Mouse (Mus musculus): ENCODE measurements around the gene Cyp2s1. TPM values are rescaled to one million over a fixed set of nuclear protein-coding genes. Genes with fewer than 3 reads are reported as not detected.
A peak's percentile ranks its signal among the peaks of the same experiment; 100 is the strongest.
"Not testable (repeated sequence)": the region's sequence is repeated elsewhere in the genome, so short reads cannot be mapped to it uniquely, and the experiment has no call there.

Cyp2s1 gene
- polyA plus RNA-seq, 1 experiment, result not detected

DNA sequence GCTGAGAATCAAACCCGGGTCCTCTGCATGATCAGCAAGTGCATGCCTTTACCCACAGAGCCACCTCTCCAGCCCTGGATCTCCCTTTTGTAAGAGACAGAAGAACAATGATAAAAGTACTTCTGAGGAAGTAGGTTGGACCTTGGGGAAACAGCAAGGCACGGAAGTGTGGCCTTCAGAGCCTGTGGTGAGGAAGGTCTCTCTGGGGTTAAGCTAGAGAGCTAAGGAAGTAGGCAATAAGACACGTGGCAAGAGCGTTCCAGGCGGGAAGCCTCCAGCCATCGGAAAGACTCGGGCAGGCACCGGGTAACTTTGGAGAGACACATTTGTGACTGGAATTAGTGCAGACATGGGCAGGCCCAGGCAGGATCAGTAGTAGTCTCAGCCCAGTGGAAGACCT lies 21.9 kb downstream of the Cyp2s1 start:
- H3K27me3 ChIP-seq (replicated peaks), result peaks cover 14% of the 10 kb centered on the region
- H3K9me3 ChIP-seq, result peaks cover 4% of the 10 kb centered on the region; the same call in 1 of the 2 replicates
- H3K4me3 ChIP-seq (replicated peaks), result no peak overlapping the region
- H3K36me3 ChIP-seq (replicated peaks; ENCODE audit: low read length), result no peaks in the 10 kb centered on the region
- no peak for TF ChIP-seq FLI1 (IDR thresholded peaks at IDR 0.05; ENCODE audit: low read length)
- no peak for TF ChIP-seq GATA1 (IDR thresholded peaks at IDR 0.05; ENCODE audit: borderline replicate concordance, low read length)
- peaks cover 15% of the 10 kb centered on the region; the same call in 1 of the 2 replicates for H3K4me1 ChIP-seq

DNA sequence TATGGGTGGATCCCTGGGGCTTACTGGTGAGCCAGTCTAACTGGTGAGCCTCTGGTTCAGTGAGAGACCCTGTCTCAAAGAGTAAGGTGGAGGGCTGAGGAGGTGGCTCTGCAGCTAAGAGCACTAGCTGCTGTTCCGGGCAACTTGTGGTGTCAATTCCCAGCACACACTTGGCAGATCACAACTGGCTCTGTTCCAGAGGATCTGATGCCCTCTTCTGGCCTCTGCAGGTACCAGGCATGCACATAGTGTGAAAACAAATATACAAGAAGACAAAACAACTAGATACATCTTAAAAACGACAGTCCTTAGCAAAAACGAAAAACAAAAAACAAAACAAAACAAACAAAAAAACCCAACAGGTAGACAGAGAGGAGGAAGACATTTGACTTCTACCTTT lies 23.0 kb downstream of the Cyp2s1 start:
- H3K27me3 ChIP-seq (replicated peaks), result peaks cover 25% of the 10 kb centered on the region
- no peaks in the 10 kb centered on the region for H3K36me3 ChIP-seq (replicated peaks; ENCODE audit: low read length)
- peaks cover 4% of the 10 kb centered on the region; the same call in 1 of the 2 replicates for H3K9me3 ChIP-seq
- no peak overlapping the region for H3K4me3 ChIP-seq (replicated peaks)
- no peak for TF ChIP-seq FLI1 (IDR thresholded peaks at IDR 0.05; ENCODE audit: low read length)
- no peak for TF ChIP-seq GATA1 (IDR thresholded peaks at IDR 0.05; ENCODE audit: borderline replicate concordance, low read length)
- H3K4me1 ChIP-seq, result peaks cover 21% of the 10 kb centered on the region

DNA sequence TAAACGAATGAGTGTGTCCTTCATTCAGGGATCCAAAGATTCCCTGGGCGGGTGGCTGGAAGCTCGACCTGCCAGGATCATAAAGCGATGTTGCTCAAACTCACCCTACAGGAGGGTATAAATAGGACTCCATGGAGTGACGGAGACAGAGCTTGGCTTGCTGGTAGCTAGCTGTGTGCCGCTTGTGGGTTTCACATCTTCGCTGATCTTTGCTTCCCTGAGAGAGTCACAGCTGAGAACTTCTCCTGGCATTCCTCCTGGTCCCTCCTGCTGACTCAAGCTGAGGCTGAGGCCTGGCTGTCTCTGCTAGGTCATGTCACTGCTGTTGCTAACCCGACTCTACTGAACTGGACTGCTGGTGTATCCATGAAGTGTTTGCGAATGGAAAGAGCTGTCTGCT lies 23.7 kb downstream of the Cyp2s1 start:
- peaks cover 31% of the 10 kb centered on the region for H3K27me3 ChIP-seq (replicated peaks)
- not testable (repeated sequence) for H3K9me3 ChIP-seq; H3K4me3 ChIP-seq (replicated peaks); H3K36me3 ChIP-seq (replicated peaks; ENCODE audit: low read length)
- peaks cover 28% of the 10 kb centered on the region for H3K4me1 ChIP-seq

DNA sequence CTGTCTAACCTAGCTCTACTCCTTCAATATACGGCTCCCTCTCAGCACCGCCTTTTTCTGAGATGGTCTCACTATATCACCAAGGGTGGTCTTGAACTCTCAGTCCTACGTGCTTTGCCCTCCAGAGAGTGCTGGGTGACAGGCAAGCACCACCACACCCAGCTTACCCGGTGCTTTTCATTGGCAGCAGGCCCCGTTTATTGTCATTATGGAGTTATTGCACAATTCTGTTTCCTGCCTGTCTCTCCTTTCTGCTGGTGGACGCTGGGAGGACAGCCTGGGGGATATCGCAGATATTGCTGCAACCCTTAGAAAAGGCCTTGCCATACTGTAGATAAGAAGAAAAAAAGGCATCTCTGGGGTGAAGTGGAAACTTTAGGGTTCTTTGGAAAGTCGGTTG lies 26.1 kb downstream of the Cyp2s1 start:
- TF ChIP-seq GATA1 (IDR thresholded peaks at IDR 0.05; ENCODE audit: borderline replicate concordance, low read length) (no peak), FLI1 (IDR thresholded peaks at IDR 0.05; ENCODE audit: low read length) (no peak)
- Histone ChIP-seq H3K4me1 (peaks cover 45% of the 10 kb centered on the region), H3K27me3 (replicated peaks) (peaks cover 52% of the 10 kb centered on the region), H3K9me3 (no peaks in the 10 kb centered on the region), H3K4me3 (replicated peaks) (no peak overlapping the region), H3K36me3 (replicated peaks; ENCODE audit: low read length) (no peaks in the 10 kb centered on the region)

DNA sequence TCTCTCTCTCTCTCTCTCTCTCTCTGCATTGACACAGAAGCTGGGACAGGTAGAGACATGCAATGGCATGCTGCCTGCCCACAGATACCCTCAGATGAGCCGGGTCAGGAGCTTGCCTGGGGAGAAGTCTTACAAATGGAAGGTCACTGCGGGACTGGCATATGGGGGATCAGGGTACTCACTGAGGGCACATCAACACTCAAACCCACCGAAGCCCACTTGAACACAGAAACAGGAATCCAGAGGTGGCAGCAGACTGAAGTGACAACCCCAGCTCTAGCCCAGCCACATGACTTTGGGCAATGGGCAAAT lies 27.6 kb downstream of the Cyp2s1 start:
- Histone ChIP-seq H3K36me3 (replicated peaks; ENCODE audit: low read length) (no peaks in the 10 kb centered on the region), H3K4me1 (peaks cover 55% of the 10 kb centered on the region), H3K9me3 (no peaks in the 10 kb centered on the region), H3K27me3 (replicated peaks) (peaks cover 57% of the 10 kb centered on the region), H3K4me3 (replicated peaks) (no peak overlapping the region)
- TF ChIP-seq GATA1 (IDR thresholded peaks at IDR 0.05; ENCODE audit: borderline replicate concordance, low read length) (no peak), FLI1 (IDR thresholded peaks at IDR 0.05; ENCODE audit: low read length) (no peak)

DNA sequence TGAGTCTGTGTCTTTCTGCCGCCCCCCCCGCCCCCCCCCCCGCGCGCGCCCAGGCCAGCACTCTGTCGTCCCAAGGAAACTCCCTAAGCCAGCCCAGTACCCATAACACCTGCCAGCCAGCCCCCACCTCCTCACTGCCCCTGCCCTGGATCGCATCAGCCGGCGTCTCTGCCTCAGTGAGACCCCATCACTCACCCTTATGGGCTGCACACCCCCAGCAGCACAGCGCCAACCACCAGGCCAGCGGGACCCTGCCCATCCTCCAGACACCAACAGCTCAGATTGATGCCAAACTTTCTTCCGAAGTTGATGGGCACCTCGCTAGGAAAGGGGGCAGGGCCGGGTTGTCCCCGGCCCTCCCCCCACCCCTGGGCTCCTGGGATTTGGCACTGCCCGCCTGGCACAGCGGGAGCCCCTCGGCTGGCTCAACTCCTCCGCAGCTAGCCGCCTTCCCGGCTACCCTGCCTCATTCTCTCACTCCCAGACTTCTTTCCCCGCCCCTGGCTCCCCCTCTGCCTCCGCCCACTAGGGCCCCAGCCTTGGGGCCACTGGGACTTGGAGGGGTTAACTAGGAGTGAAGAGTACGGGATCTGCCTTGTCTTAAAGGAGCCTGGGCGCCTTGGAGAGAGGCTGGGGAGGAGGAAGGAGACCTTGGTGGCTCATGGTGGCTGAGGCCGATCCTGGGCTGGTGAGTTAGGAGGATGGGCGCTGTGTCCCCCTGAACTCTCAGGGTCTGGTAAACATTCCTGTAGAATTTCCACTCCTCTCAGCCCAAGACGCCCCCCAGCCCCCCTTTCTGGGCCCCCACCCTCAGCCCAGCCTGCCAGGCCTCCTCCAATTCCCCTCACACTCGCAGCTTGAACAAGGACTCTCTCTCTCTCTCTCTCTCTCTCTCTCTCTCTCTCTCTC lies 28.2 kb downstream of the Cyp2s1 start, which contains the start of gene Axl:
Axl (minus strand) TSS at position 486 of the 909 bp plus-strand sequence.
- Histone ChIP-seq H3K36me3 (replicated peaks; ENCODE audit: low read length) (no peaks in the 10 kb centered on the region), H3K9me3 (no peaks in the 10 kb centered on the region), H3K27me3 (replicated peaks) (peaks cover 57% of the 10 kb centered on the region), H3K4me3 (replicated peaks) (peak within 1 kb of the TSS; percentile 85), H3K4me1 (peaks cover 58% of the 10 kb centered on the region)
- no peak for TF ChIP-seq FLI1 (IDR thresholded peaks at IDR 0.05; ENCODE audit: low read length)
- TF ChIP-seq GATA1 (IDR thresholded peaks at IDR 0.05; ENCODE audit: borderline replicate concordance, low read length), result no peak

DNA sequence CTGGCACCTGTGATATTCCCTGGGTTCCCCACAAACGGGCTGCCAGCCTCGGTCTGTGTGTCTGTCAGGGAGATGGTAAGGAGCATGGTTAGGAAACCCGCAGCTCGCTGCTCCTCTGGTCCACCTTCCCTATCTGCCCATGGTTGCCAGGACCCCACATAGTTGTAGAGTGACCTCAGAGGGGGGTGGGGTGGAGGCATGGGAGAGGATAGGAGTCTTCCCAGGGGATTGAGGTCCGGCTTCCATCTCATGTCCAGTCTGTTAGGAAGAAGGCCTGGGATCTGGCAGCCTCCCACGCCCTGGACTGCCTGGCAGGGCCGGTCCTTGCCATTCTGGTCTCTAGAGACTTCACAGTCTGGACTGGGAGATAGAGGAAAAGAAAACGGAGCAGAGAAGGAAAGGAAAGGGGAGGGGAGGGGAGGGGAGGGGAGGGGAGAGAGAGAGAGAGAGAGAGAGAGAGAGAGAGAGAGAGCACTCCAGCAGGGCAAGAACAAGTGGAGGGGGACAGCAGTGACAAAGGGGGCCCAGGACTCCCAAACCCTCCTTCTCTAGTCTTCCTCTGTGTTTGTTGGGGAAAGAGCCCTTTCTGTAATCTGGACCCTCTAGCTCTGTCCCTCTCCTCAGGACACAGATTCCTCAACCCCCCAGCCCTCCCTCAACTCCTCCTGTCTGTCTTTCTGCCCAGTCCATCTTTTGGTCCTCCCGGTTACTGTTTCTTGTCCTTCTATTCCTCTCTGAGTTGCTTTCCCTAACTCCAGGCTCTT lies 29.1 kb downstream of the Cyp2s1 start:
- H3K27me3 ChIP-seq (replicated peaks), result peaks cover 57% of the 10 kb centered on the region
- peaks cover 63% of the 10 kb centered on the region for H3K4me1 ChIP-seq
- peak overlapping the region; percentile 67 for H3K4me3 ChIP-seq (replicated peaks)
- H3K9me3 ChIP-seq, result no peaks in the 10 kb centered on the region
- TF ChIP-seq GATA1 (IDR thresholded peaks at IDR 0.05; ENCODE audit: borderline replicate concordance, low read length), result no peak
- no peak for TF ChIP-seq FLI1 (IDR thresholded peaks at IDR 0.05; ENCODE audit: low read length)
- no peaks in the 10 kb centered on the region for H3K36me3 ChIP-seq (replicated peaks; ENCODE audit: low read length)

DNA sequence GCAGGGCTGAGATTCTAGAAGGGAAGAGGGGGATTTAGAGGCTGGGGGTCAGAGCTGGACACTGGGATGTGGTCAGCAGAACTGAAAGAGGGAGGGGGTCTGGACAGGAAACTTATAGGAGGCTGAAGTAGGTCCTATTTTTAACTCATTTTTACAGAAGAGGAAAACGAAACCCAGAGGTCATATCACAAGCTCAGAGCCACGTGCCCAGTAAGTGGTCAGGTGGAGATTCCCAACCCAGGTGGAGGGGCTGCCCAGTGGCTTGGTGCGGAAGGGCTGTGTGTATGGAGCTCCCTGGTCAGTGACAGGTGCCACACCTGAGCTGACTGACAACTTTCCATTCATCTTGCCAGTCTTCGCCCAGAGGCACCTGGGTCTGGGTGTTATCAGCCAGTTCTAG lies 29.7 kb downstream of the Cyp2s1 start:
- H3K4me1 ChIP-seq, result peaks cover 70% of the 10 kb centered on the region
- H3K36me3 ChIP-seq (replicated peaks; ENCODE audit: low read length), result no peaks in the 10 kb centered on the region
- TF ChIP-seq GATA1 (IDR thresholded peaks at IDR 0.05; ENCODE audit: borderline replicate concordance, low read length), result no peak
- TF ChIP-seq FLI1 (IDR thresholded peaks at IDR 0.05; ENCODE audit: low read length), result no peak
- peaks cover 55% of the 10 kb centered on the region for H3K27me3 ChIP-seq (replicated peaks)
- H3K4me3 ChIP-seq (replicated peaks), result peak overlapping the region; percentile 46
- no peaks in the 10 kb centered on the region for H3K9me3 ChIP-seq

DNA sequence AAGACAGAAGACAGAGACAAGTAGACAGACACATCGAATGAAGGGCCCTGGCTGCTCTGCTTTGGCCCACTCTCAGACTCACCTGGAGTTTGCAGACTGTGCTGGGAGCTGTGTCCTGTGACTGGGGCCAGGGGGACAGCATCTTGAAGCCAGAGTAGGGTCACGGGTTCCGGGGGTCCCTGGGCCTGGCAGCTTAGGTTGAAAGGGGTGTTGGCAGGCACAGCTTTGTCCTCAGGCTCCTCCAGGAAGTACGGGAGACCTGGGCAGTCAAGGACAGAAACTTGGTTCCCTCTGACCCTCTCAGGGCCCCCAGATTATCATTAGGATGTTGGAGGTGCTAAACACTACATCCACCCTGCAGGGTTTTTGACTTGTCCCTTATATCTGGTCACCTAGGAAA lies 31.0 kb downstream of the Cyp2s1 start:
- Histone ChIP-seq H3K9me3 (no peaks in the 10 kb centered on the region), H3K4me1 (peaks cover 82% of the 10 kb centered on the region), H3K36me3 (replicated peaks; ENCODE audit: low read length) (no peaks in the 10 kb centered on the region), H3K27me3 (replicated peaks) (peaks cover 53% of the 10 kb centered on the region), H3K4me3 (replicated peaks) (no peak overlapping the region)
- no peak for TF ChIP-seq FLI1 (IDR thresholded peaks at IDR 0.05; ENCODE audit: low read length)
- TF ChIP-seq GATA1 (IDR thresholded peaks at IDR 0.05; ENCODE audit: borderline replicate concordance, low read length), result no peak

DNA sequence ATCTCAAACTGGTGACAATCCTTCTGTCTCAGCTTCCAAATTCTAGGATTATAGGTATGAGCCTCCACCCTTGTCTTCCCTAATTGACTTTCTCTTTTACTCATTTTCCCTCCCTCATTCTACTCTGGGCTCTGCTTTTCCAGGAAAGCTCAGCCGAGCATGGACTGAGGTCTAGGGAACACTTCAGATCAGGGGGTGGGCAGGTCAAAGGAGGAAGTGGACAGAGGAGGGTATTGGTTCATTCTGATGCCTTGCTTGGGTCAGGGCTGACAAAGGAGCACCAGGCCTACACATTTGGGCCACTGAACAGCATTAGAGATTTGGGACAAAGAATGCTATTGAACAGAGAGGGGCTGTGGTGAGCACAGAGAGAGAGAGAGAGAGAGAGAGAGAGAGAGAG lies 31.9 kb downstream of the Cyp2s1 start:
- TF ChIP-seq GATA1 (IDR thresholded peaks at IDR 0.05; ENCODE audit: borderline replicate concordance, low read length) (no peak), FLI1 (IDR thresholded peaks at IDR 0.05; ENCODE audit: low read length) (no peak)
- Histone ChIP-seq H3K27me3 (replicated peaks) (peaks cover 44% of the 10 kb centered on the region), H3K4me1 (peaks cover 80% of the 10 kb centered on the region)

More for the DNA sequence above, 31.9 kb downstream of the Cyp2s1 start:
- H3K4me3 ChIP-seq (replicated peaks), result no peak overlapping the region
- H3K36me3 ChIP-seq (replicated peaks; ENCODE audit: low read length), result no peaks in the 10 kb centered on the region
- no peaks in the 10 kb centered on the region for H3K9me3 ChIP-seq
